In the genomic region with DNA sequence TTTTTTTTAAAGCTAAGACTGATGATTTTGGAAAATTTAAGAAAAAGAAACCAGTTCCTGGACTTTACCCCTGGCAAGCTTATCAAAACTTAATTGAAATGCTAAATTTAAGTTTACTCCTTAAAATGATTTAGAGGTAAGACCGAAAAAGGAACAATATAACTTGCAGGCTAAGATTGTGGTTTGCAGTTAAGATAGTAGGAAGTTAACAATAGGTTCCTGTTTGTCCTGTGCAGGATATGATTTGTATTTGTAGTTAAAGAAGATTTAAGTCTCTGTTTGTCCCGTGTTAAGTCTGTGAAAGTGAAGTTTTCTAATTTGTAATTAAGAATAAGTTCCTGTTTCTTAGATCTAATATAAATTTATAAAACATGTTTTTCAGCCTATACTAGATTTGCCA, we compare ENCODE assay signal across 26 mouse cellular contexts.
"Had no signal": no experiment of that assay in that cellular context is flagged by ENCODE, and none has a peak within 500 bp of the region (broad histone marks: within the 10 kb centered on the region; RNA-seq: fewer than 3 reads in every experiment).

No protein-coding gene starts in this region.

- H3K4me2 ChIP-seq: heart, embryonic 11.5 days; heart, embryonic 13.5 days; heart, embryonic 15.5 days; hindbrain, embryonic 12.5 days; hindbrain, embryonic 14.5 days; intestine, embryonic 15.5 days; limb, embryonic 13.5 days; limb, embryonic 15.5 days; liver, embryonic 12.5 days had no signal

- H3K9ac ChIP-seq: heart, embryonic 13.5 days; heart, embryonic 15.5 days; hindbrain, embryonic 12.5 days; hindbrain, embryonic 14.5 days; intestine, embryonic 15.5 days; limb, embryonic 13.5 days; limb, embryonic 15.5 days; liver, embryonic 12.5 days; liver, embryonic 14.5 days had no signal

- H3K4me3 ChIP-seq: heart, embryonic 13.5 days; heart, embryonic 15.5 days; hindbrain, embryonic 10.5 days; hindbrain, embryonic 12.5 days; intestine, embryonic 15.5 days; layer of hippocampus, adult 2 months; limb, embryonic 13.5 days; limb, embryonic 15.5 days; liver, embryonic 12.5 days had no signal

- ATAC-seq: hindbrain, embryonic 16.5 days; inflammation-experienced regulatory T-cells, adult 6 months; intestine, embryonic 15.5 days; intestine, postnatal 0 days; liver, embryonic 12.5 days had no signal

- H3K27ac ChIP-seq: heart, embryonic 13.5 days; heart, embryonic 15.5 days; hindbrain, embryonic 10.5 days; hindbrain, embryonic 12.5 days; hindbrain, embryonic 14.5 days; intestine, embryonic 15.5 days; layer of hippocampus, adult 2 months; limb, embryonic 13.5 days; limb, embryonic 15.5 days; liver, embryonic 12.5 days; liver, embryonic 14.5 days had no signal

- H3K36me3 ChIP-seq: heart, embryonic 13.5 days; heart, embryonic 15.5 days; hindbrain, embryonic 10.5 days; hindbrain, embryonic 12.5 days; intestine, embryonic 15.5 days; limb, embryonic 13.5 days; limb, embryonic 15.5 days; liver, embryonic 12.5 days had no signal

- DNase-seq: gastrocnemius, postnatal 14 days; gastrocnemius, postnatal 36 days; heart, adult 18-20 months; heart, postnatal 14 days; heart, postnatal 36 days; kidney, adult 18-20 months; kidney, adult 8-10 months; kidney, postnatal 10 days; kidney, postnatal 25 days; kidney, postnatal 4 days; left cerebral cortex, postnatal 4 days had no signal

- H3K9me3 ChIP-seq: heart, embryonic 13.5 days; heart, embryonic 15.5 days; hindbrain, embryonic 10.5 days; hindbrain, embryonic 12.5 days; intestine, embryonic 15.5 days; limb, embryonic 13.5 days; limb, embryonic 15.5 days; liver, embryonic 12.5 days had no signal

- H3K27me3 ChIP-seq: heart, embryonic 13.5 days; heart, embryonic 15.5 days; hindbrain, embryonic 12.5 days; intestine, embryonic 15.5 days; limb, embryonic 13.5 days; limb, embryonic 15.5 days; liver, embryonic 12.5 days had no signal

- H3K4me1 ChIP-seq: heart, embryonic 13.5 days; heart, embryonic 15.5 days; hindbrain, embryonic 10.5 days; hindbrain, embryonic 12.5 days; intestine, embryonic 15.5 days; limb, embryonic 13.5 days; limb, embryonic 15.5 days; liver, embryonic 12.5 days had no signal
